Mouse (Mus musculus): ENCODE results near the gene Dll4. TPM values are rescaled to one million over a fixed set of nuclear protein-coding genes. Genes with fewer than 3 reads are reported as not detected.

The Dll4 gene
- total RNA-seq, 4 experiments from 2014 or later, result 2.1 to 3.7 (median 3.2) TPM

Other genes with a start within 250 kb of the Dll4 start
- 1 to 10 TPM in 1 of 4 experiments, under 1 TPM in 3; 0.71 to 2.1 (median 0.84) TPM for gene Rad51, start 213.0 kb upstream of the Dll4 start, total RNA-seq (2022)
- 10 to 100 TPM; 49.4 to 59.7 (median 52.5) TPM for gene Rmdn3, start 168.8 kb upstream of the Dll4 start, total RNA-seq (2022)
- gene Gchfr, start 158.0 kb upstream of the Dll4 start, total RNA-seq (2022), result under 1 TPM in 1 of 4 experiments, not detected in 3; 0.57 TPM
- not detected for gene Gm14137, start 151.3 kb upstream of the Dll4 start, total RNA-seq (2022)
- gene Zfyve19, start 117.2 kb upstream of the Dll4 start, total RNA-seq (2022), result 10 to 100 TPM; 35.8 to 41.5 (median 38.8) TPM
- gene Dnajc17, start 117.0 kb upstream of the Dll4 start, total RNA-seq (2022), result 10 to 100 TPM; 17.9 to 22.6 (median 19.9) TPM
- gene Ppp1r14d, start 95.9 kb upstream of the Dll4 start, total RNA-seq (2022), result not detected
- gene Spint1, start 88.4 kb upstream of the Dll4 start, total RNA-seq (2022), result 1 to 10 TPM; 2.2 to 5.6 (median 2.9) TPM
- 1 to 10 TPM; 8.5 to 10.0 (median 9.7) TPM for gene Rhov, start 54.5 kb upstream of the Dll4 start, total RNA-seq (2022)
- gene Vps18, start 37.0 kb upstream of the Dll4 start, total RNA-seq (2022), result 10 to 100 TPM; 42.9 to 47.2 (median 45.5) TPM
- 1 to 10 TPM; 5.1 to 6.4 (median 6.4) TPM for gene Chac1, start 25.4 kb downstream of the Dll4 start, total RNA-seq (2022)
- 10 to 100 TPM; 20.0 to 22.2 (median 20.8) TPM for gene Ino80, start 151.9 kb downstream of the Dll4 start, total RNA-seq (2022)
- under 1 TPM; 0.74 to 0.89 (median 0.75) TPM for gene Exd1, start 221.8 kb downstream of the Dll4 start, total RNA-seq (2022)
- 100 to 1,000 TPM; 148 to 177 (median 173) TPM for gene Chp1, start 221.9 kb downstream of the Dll4 start, total RNA-seq (2022)